Mouse (Mus musculus): ENCODE results near the gene Syngr3. TPM values are rescaled to one million over a fixed set of nuclear protein-coding genes. Genes with fewer than 3 reads are reported as not detected.

Syngr3 gene
- total RNA-seq, 4 experiments from 2014 or later = 2.4 to 5.5 (median 3.8) TPM

DNA sequence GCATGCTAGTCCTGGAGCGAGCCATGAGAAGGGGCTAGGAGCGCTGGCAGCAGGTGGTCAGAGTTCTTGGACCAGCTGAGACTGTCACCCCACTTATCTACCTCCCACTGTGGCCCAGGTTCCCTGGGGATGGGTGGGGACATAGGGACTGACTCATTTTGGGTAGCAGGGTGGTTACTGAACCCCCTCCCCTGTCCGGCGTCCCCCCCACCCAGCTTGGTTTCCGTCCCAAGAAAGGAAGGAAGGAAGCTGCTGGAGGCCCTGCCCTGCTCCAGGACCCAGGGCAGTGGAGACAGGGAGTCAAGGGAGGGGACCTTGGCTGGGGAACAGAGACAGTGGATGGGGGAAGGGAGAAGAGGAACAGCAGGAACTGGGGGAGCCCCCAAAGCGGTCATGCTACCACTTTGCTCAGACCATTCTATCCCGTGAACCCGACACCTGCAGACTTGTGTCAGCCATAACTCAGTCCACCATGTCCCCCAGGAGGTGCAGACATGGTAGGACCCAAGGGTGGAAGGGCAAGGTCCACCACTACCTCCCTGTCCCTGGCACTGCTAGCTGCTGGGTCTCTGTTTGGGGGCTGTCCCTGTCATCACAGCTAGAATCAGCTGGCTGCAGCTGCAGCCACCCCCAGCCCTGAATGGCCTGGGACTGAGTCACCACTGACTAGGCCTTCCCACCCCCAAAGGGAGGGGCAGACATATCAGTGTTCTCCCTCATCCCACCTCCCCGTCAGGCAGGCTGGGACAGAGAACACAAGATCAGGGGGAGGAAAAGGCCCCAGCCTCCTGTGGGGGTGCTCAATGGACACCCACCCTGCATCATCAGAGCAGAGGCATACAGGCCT, 44.7 kb downstream of the Syngr3 start:
- DNase-seq = no peak

DNA sequence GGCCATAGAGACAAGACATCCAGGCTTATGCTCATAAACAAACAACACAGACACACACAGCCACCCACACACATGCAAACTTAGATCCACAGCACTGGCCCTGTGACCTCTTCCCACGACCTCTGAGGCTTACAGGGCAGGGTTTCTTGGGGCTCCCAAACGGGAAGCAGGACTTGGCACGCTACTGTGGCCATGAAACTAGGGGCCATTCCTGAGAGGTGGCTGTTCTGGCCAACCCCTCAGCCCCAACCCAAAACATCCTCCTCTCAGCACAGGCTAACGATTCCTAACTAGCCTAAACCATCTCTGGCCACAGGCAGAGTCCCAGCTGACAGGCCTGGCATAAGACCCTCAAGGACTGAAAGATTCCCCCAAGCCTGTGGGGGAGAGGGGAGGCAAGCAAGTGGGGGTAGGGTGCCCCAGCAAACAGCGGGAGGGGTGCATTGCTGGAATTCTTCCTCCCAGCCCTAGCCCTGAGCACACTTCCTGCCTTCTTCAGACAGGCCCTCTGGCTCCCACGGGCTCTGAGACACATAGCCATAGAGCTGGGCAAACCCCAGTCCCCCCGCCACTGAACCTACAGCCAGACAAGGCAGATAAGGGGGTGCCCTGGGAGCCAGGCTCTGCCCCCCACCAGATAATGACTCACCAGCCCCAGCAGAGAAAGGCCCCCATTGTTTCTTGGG, 45.6 kb downstream of the Syngr3 start:
- no peak for DNase-seq

DNA sequence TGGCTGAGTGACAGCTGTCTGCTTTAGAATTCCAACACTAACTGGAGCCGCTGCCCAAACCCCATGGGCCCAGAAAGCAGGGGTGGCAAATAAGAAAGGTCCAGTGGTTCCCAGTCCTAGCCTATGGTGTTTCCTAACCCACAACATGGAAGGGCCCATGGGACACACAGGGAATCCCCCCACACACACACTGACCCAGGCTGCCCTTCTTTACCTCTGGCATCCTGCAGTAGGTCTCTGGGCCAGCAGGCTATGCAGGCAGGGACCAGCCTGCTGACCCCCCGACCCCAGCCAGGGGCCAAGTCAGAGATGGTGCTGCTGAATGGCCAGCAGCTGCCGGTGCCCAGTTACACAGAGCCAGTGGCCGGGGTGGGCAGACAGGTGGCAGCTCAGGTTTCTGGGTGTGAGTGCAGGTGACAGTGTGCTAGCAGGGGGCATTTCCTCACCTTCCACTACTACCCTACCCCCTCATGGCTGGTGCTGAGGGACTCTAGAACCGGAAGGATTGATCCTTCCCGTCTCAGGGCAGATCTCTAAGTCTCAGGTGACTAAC, 46.9 kb downstream of the Syngr3 start:
- DNase-seq = no peak

GRCm38 (mm10) chr17:24641944-24642343, 47.8 kb downstream of the Syngr3 start:
- DNase-seq = no peak

DNA sequence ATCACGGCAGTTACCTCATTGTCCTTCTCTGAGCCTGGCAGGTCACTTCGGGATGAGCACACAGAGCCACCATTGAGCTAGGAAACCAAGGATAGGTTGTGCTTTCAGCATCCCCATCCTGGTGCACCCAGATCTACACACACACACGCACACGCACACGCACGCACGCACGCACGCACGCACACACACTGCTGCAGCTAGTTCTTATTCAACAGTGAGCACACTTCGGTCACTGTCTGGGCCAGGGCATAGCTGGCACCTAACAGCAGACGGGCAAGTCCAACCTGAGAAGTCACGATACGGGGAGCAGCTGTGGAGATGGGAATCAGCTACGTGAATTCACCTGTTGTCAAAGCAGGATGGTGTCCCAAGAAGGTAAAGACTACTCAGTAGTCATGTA, 49.2 kb downstream of the Syngr3 start:
- DNase-seq = no peak

DNA sequence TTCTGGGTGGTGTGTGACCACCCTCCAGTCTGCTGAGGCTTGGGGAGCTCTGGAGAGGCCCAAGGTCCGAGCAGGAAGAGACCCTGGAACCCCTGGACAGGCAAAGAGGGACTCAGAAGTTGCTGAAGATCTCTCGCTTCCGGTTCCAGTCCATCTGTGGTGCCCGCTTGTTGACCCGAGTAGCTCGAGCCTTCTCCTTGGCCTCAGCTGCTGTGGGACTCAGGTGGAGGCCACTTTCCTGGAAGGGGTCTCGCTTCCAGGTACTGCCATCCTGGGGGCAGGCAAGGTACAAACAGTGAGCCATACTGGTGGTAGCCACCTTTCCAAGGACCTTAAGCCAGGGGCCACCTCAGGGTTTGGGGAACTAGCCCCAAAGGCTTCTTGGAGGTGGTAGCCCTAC, 49.6 kb downstream of the Syngr3 start:
- no peak for DNase-seq

GRCm38 (mm10) chr17:24639571-24639988, 50.2 kb downstream of the Syngr3 start:
- DNase-seq = no peak

DNA sequence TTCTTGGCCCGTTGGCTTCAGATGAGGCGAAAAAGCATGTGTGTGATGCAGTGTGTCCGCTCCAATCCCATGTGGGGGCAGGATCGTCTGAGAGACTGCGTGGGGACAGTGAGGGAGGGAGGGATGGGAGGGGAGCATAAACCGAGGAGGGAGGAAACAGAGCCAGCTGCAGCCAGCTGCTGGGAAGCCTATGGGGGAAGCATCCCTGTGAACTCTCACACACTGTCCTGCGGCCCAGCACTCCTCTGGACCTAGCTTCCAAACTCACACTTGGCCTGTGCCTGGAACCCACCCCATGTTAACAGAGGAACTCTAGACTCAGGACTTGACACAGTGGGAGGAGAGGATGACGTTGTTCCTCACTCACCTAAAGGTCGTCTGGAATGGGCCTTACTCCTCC, 50.9 kb downstream of the Syngr3 start:
- DNase-seq = no peak

DNA sequence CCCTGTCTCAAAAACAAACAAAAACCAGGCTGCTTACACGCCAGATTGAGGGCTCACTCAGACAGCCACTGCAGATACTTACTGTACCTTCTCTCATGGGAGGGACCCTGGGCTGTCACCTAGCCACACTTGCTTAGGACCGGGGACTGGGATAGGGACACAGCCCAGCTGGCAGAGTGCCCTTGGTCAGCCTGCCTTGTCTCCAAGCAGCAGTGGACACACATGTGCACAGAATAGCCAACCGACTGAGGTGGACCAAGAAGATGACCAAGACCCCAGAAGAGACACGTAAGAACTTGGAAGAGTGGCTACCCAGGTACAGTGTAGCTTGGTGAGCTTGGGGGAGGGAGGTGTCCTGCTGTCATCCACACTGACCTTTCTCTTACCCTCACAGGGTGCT, 51.5 kb downstream of the Syngr3 start:
- DNase-seq = no peak

DNA sequence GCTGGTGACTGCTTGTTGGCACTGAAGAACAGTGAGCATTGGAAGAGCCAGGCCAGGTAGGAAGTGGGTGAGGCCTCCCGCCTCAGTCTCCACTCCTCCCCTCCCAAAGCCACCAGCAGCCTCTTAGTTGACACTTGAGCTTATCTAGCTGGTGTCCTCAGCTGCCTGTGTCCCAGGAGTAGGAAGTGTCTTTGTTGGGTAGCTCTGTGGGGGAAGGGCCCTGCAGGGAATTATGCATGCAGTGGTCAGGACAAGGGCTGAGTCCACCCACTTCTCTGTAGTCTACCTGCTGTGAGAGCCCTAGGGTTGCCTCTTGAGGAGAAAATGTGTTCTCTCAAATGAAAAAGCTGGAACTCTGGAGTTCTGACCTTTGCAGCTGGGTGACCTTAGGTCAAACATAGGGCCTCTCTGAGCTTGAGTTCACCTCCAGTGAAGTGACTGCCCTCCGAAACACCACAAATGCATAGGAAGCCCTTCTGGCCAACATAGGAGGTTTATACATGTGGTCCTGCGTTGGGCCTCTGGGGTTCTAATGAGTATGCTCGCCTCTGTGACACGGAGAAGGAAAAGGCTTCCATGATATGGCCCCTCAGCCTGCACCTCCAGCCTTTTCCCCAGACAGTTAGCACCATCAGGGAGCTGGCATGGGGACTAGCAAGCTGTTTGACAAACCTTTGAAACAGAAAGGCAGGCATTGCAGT, 52.8 kb downstream of the Syngr3 start:
- no peak for DNase-seq

- DNase-seq = no peak
Measured at GRCm38 (mm10) chr17:24635694-24636093, 54.1 kb downstream of the Syngr3 start.

Other genes with a start within 250 kb of the Syngr3 start
- 1 to 10 TPM; 2.3 to 7.2 (median 3.5) TPM for gene Dnase1l2, start 246.8 kb downstream of the Syngr3 start, total RNA-seq (2022)
- gene E4f1, start 219.6 kb downstream of the Syngr3 start, total RNA-seq (2022) = 10 to 100 TPM; 20.9 to 37.4 (median 26.4) TPM
- gene Pgp, start 219.6 kb downstream of the Syngr3 start, total RNA-seq (2022) = 100 to 1,000 TPM; 105 to 116 (median 107) TPM
- gene Bricd5, start 216.1 kb downstream of the Syngr3 start, total RNA-seq (2022) = under 1 TPM in 2 of 4 experiments, not detected in 2; 0.30 to 0.38 TPM
- gene Mlst8, start 210.9 kb downstream of the Syngr3 start, total RNA-seq (2022) = 10 to 100 TPM; 24.3 to 37.6 (median 32.2) TPM
- 10 to 100 TPM; 49.1 to 61.2 (median 53.8) TPM for gene Caskin1, start 201.4 kb downstream of the Syngr3 start, total RNA-seq (2022)
- 100 to 1,000 TPM in 3 of 4 experiments, 10 to 100 TPM in 1; 92.1 to 189 (median 132) TPM for gene Traf7, start 162.0 kb downstream of the Syngr3 start, total RNA-seq (2022)
- gene Rab26, start 155.7 kb downstream of the Syngr3 start, total RNA-seq (2022) = 1 to 10 TPM in 3 of 4 experiments, under 1 TPM in 1; 0.81 to 3.5 (median 2.4) TPM
- 10 to 100 TPM; 58.5 to 88.8 (median 71.0) TPM for gene Pkd1, start 140.1 kb downstream of the Syngr3 start, total RNA-seq (2022)
- 100 to 1,000 TPM in 3 of 4 experiments, 10 to 100 TPM in 1; 79.2 to 135 (median 111) TPM for gene Tsc2, start 57.3 kb downstream of the Syngr3 start, total RNA-seq (2022)
- gene Nthl1, start 57.3 kb downstream of the Syngr3 start, total RNA-seq (2022) = 10 to 100 TPM in 3 of 4 experiments, 1 to 10 TPM in 1; 9.0 to 17.3 (median 12.1) TPM
- 10 to 100 TPM; 45.9 to 78.6 (median 73.7) TPM for gene Slc9a3r2, start 39.6 kb downstream of the Syngr3 start, total RNA-seq (2022)
- not detected for gene Npw, start 31.5 kb downstream of the Syngr3 start, total RNA-seq (2022)
- 10 to 100 TPM; 44.9 to 59.4 (median 50.8) TPM for gene Zfp598, start 20.3 kb downstream of the Syngr3 start, total RNA-seq (2022)
- 10 to 100 TPM; 31.7 to 35.6 (median 32.6) TPM for gene Gfer, start 6.2 kb upstream of the Syngr3 start, total RNA-seq (2022)
- 10 to 100 TPM in 1 of 4 experiments, 1 to 10 TPM in 3; 2.8 to 14.8 (median 7.5) TPM for gene Noxo1, start 6.3 kb upstream of the Syngr3 start, total RNA-seq (2022)
- gene Tbl3, start 17.7 kb upstream of the Syngr3 start, total RNA-seq (2022) = 10 to 100 TPM; 34.3 to 40.5 (median 38.2) TPM
- not detected for gene Rnf151, start 28.1 kb upstream of the Syngr3 start, total RNA-seq (2022)
- 100 to 1,000 TPM; 571 to 651 (median 615) TPM for gene Rps2, start 28.2 kb upstream of the Syngr3 start, total RNA-seq (2022)
- gene Ndufb10, start 34.5 kb upstream of the Syngr3 start, total RNA-seq (2022) = 100 to 1,000 TPM; 199 to 268 (median 237) TPM
- under 1 TPM in 1 of 4 experiments, not detected in 3; 0.49 TPM for gene Rpl3l, start 37.9 kb upstream of the Syngr3 start, total RNA-seq (2022)
- gene Msrb1, start 46.7 kb upstream of the Syngr3 start, total RNA-seq (2022) = 10 to 100 TPM; 87.3 to 91.3 (median 89.0) TPM
- 1 to 10 TPM; 1.7 to 2.8 (median 2.4) TPM for gene Hs3st6, start 63.0 kb upstream of the Syngr3 start, total RNA-seq (2022)
- gene Meiob, start 114.3 kb upstream of the Syngr3 start, total RNA-seq (2022) = 1 to 10 TPM in 2 of 4 experiments, under 1 TPM in 2; 0.52 to 2.7 (median 1.1) TPM
- 10 to 100 TPM; 81.9 to 99.1 (median 92.7) TPM for gene Hagh, start 150.2 kb upstream of the Syngr3 start, total RNA-seq (2022)
- gene Fahd1, start 160.4 kb upstream of the Syngr3 start, total RNA-seq (2022) = 10 to 100 TPM; 26.4 to 36.0 (median 32.1) TPM
- 1 to 10 TPM; 2.0 to 5.8 (median 2.7) TPM for gene Igfals, start 176.0 kb upstream of the Syngr3 start, total RNA-seq (2022)
- gene Nubp2, start 196.4 kb upstream of the Syngr3 start, total RNA-seq (2022) = 10 to 100 TPM; 58.9 to 66.0 (median 61.5) TPM
- gene Spsb3, start 196.7 kb upstream of the Syngr3 start, total RNA-seq (2022) = 10 to 100 TPM; 31.5 to 34.0 (median 33.7) TPM
- gene Eme2, start 205.1 kb upstream of the Syngr3 start, total RNA-seq (2022) = 10 to 100 TPM; 43.6 to 80.7 (median 66.3) TPM
- 100 to 1,000 TPM; 120 to 201 (median 138) TPM for gene Mrps34, start 205.2 kb upstream of the Syngr3 start, total RNA-seq (2022)
- gene Nme3, start 206.5 kb upstream of the Syngr3 start, total RNA-seq (2022) = 100 to 1,000 TPM in 2 of 4 experiments, 10 to 100 TPM in 2; 73.5 to 148 (median 104) TPM
- gene Mapk8ip3, start 247.0 kb upstream of the Syngr3 start, total RNA-seq (2022) = 100 to 1,000 TPM in 3 of 4 experiments, 10 to 100 TPM in 1; 96.1 to 271 (median 177) TPM